In genomic region chr7:99424538-99425155, GRCm38 (mm10) we compare ENCODE assay signal across 9 mouse cellular contexts. TPM values are rescaled to one million over a fixed set of nuclear protein-coding genes. Genes with fewer than 3 reads are reported as not detected.
DNase-seq lines count a peak whose midpoint lies in the region; ATAC-seq and TF ChIP-seq lines count a peak whose summit lies in the region.
"Had no signal": no experiment of that assay in that cellular context is flagged by ENCODE, and none has a peak within 500 bp of the region (broad histone marks: within the 10 kb centered on the region; RNA-seq: fewer than 3 reads in every experiment).

No protein-coding gene starts in this region.

- no peaks in the 10 kb centered on the region for H3K36me3 ChIP-seq in forebrain, embryonic 11.5 days (ENCODE audit: control insufficient read depth, insufficient read depth, low read length)
- H3K36me3 ChIP-seq in forebrain, postnatal 0 days (ENCODE audit: insufficient read depth), result peaks cover 5% of the 10 kb centered on the region; the same call in 1 of the 2 replicates
- no peaks in the 10 kb centered on the region for H3K36me3 ChIP-seq in limb, embryonic 13.5 days
- H3K36me3 ChIP-seq in liver, embryonic 11.5 days (ENCODE audit: control insufficient read depth, insufficient read depth, low read length), result no peaks in the 10 kb centered on the region
- H3K36me3 ChIP-seq: liver, embryonic 13.5 days had no signal

- H3K4me2 ChIP-seq in forebrain, embryonic 11.5 days (ENCODE audit: low read depth, low read length, severe bottlenecking), result no peak overlapping the region
- no peak overlapping the region for H3K4me2 ChIP-seq in forebrain, postnatal 0 days (ENCODE audit: low read depth)
- no peak overlapping the region for H3K4me2 ChIP-seq in limb, embryonic 13.5 days (replicated peaks)
- no peak overlapping the region for H3K4me2 ChIP-seq in liver, embryonic 11.5 days
- H3K4me2 ChIP-seq: liver, embryonic 13.5 days had no signal

- H3K9ac ChIP-seq in forebrain, embryonic 11.5 days (ENCODE audit: low read length), result no peak overlapping the region
- no peak overlapping the region for H3K9ac ChIP-seq in forebrain, postnatal 0 days
- H3K9ac ChIP-seq in limb, embryonic 13.5 days, result 0 out of 2 replicates have a peak overlapping the region, but pooled peaks have one; percentile 45
- no peak overlapping the region for H3K9ac ChIP-seq in liver, embryonic 11.5 days (ENCODE audit: low read depth, low read length)
- H3K9ac ChIP-seq: liver, embryonic 13.5 days had no signal

- H3K9me3 ChIP-seq in forebrain, embryonic 11.5 days (ENCODE audit: control insufficient read depth, low read length), result no peaks in the 10 kb centered on the region
- H3K9me3 ChIP-seq in forebrain, postnatal 0 days (ENCODE audit: low read length), result no peaks in the 10 kb centered on the region
- H3K9me3 ChIP-seq in limb, embryonic 13.5 days, result no peaks in the 10 kb centered on the region
- H3K9me3 ChIP-seq in liver, embryonic 11.5 days (ENCODE audit: control insufficient read depth, low read length), result no peaks in the 10 kb centered on the region
- H3K9me3 ChIP-seq: liver, embryonic 13.5 days had no signal

- peak overlapping the region; percentile 62; the same call in 1 of the 2 replicates for H3K27ac ChIP-seq in forebrain, embryonic 11.5 days (ENCODE audit: low read depth, low read length)
- H3K27ac ChIP-seq in forebrain, postnatal 0 days (ENCODE audit: low read depth, low read length), result no peak overlapping the region
- H3K27ac ChIP-seq in limb, embryonic 13.5 days, result peak overlapping the region; percentile 40; the same call in 1 of the 2 replicates
- H3K27ac ChIP-seq in liver, embryonic 11.5 days (ENCODE audit: low read depth, low read length), result no peak overlapping the region
- H3K27ac ChIP-seq: liver, embryonic 13.5 days had no signal

- no peak for DNase-seq in forebrain, embryonic 11.5 days (ENCODE audit: low spot score)
- DNase-seq in forebrain, postnatal 0 days, result no peak
- peak; percentile 42 for DNase-seq in MN1 (ENCODE audit: low spot score)
- peak; percentile 18 for DNase-seq in fat pad, adult 2 months (ENCODE audit: extremely low read depth, low read depth, low spot score)
- no peak for DNase-seq in liver, embryonic 11.5 days (ENCODE audit: low spot score)
- DNase-seq in lung, postnatal 14 days, result no peak
- DNase-seq: liver, embryonic 13.5 days had no signal

- H3K4me1 ChIP-seq in forebrain, embryonic 11.5 days (replicated peaks; ENCODE audit: control insufficient read depth, insufficient read depth, low read length), result peaks cover 5% of the 10 kb centered on the region; the same call in 1 of the 2 replicates
- no peaks in the 10 kb centered on the region for H3K4me1 ChIP-seq in forebrain, postnatal 0 days (ENCODE audit: insufficient read depth)
- peaks cover 57% of the 10 kb centered on the region for H3K4me1 ChIP-seq in limb, embryonic 13.5 days
- peaks cover 12% of the 10 kb centered on the region for H3K4me1 ChIP-seq in liver, embryonic 11.5 days (replicated peaks; ENCODE audit: control insufficient read depth, insufficient read depth, low read length)

- H3K27me3 ChIP-seq in forebrain, embryonic 11.5 days (ENCODE audit: control insufficient read depth, insufficient read depth, low read length), result no peaks in the 10 kb centered on the region
- H3K27me3 ChIP-seq in forebrain, postnatal 0 days (ENCODE audit: insufficient read depth, low read length), result no peaks in the 10 kb centered on the region
- H3K27me3 ChIP-seq in limb, embryonic 13.5 days, result 0 out of 2 replicates have a peak, but pooled peaks cover 3% of the 10 kb centered on the region
- no peaks in the 10 kb centered on the region for H3K27me3 ChIP-seq in liver, embryonic 11.5 days (replicated peaks; ENCODE audit: control insufficient read depth, insufficient read depth, low read length)
- H3K27me3 ChIP-seq: liver, embryonic 13.5 days had no signal

- no peak; the same call in 1 of the 2 replicates for ATAC-seq in forebrain, embryonic 11.5 days (replicated peaks; ENCODE audit: low FRiP score)
- ATAC-seq in forebrain, postnatal 0 days, result no peak
- ATAC-seq in limb, embryonic 13.5 days (ENCODE audit: low FRiP score, low read depth), result peak; percentile 37; the same call in 1 of the 2 replicates
- ATAC-seq in liver, embryonic 11.5 days (replicated peaks; ENCODE audit: low FRiP score), result no peak
- no peak for ATAC-seq in cerebellum, adult (ENCODE audit: insufficient number of reproducible peaks, low FRiP score, low TSS enrichment)

- TF ChIP-seq CTCF in forebrain, postnatal 0 days (IDR thresholded peaks at IDR 0.05; ENCODE audit: low read depth), result no peak

- 27% methylated on average over 8 of the region's 8 CpGs for WGBS in forebrain, embryonic 11.5 days
- WGBS in forebrain, postnatal 0 days, result 33% methylated on average over 8 of the region's 8 CpGs
- WGBS in limb, embryonic 13.5 days, result 16% methylated on average over 8 of the region's 8 CpGs
- 39% methylated on average over 8 of the region's 8 CpGs for WGBS in liver, embryonic 11.5 days

- H3K4me3 ChIP-seq in forebrain, embryonic 11.5 days (ENCODE audit: low read depth, low read length), result no peak overlapping the region
- no peak overlapping the region for H3K4me3 ChIP-seq in forebrain, postnatal 0 days (ENCODE audit: low read depth, low read length)
- H3K4me3 ChIP-seq in limb, embryonic 13.5 days, result no peak overlapping the region
- H3K4me3 ChIP-seq in liver, embryonic 11.5 days (ENCODE audit: low read depth, low read length), result no peak overlapping the region
- H3K4me3 ChIP-seq: liver, embryonic 13.5 days had no signal

RNA-seq across cellular contexts. Expression of gene Klhl35, which starts 41.2 kb away (rescaled TPM):
- polyA plus RNA-seq in forebrain, embryonic 11.5 days (2014; fragmentation: Nextera tagmentation; extraction: Ambion mirVana), result 4.7 and 5.5 TPM in 2 replicates
- 3.8 and 4.5 TPM in 2 replicates for total RNA-seq in forebrain, postnatal 0 days (2014; rRNA removed)
- polyA plus RNA-seq in forebrain, postnatal 0 days (2015; fragmentation: Nextera tagmentation; extraction: Ambion mirVana), result 3.1 and 3.4 TPM in 2 replicates
- 0.84 and 0.87 TPM in 2 replicates for polyA plus RNA-seq in limb, embryonic 13.5 days (2015; fragmentation: Nextera tagmentation; extraction: Ambion mirVana)
- polyA plus RNA-seq in liver, embryonic 11.5 days (2014; fragmentation: Nextera tagmentation; extraction: Ambion mirVana), result 0.23 and 0.32 TPM in 2 replicates

RNA-seq across cellular contexts. Expression of gene Gdpd5, which starts 43.4 kb away (rescaled TPM):
- polyA plus RNA-seq in forebrain, embryonic 11.5 days (2014; fragmentation: Nextera tagmentation; extraction: Ambion mirVana), result 18.6 and 19.1 TPM in 2 replicates
- total RNA-seq in forebrain, postnatal 0 days (2014; rRNA removed), result 36.2 and 41.2 TPM in 2 replicates
- polyA plus RNA-seq in forebrain, postnatal 0 days (2015; fragmentation: Nextera tagmentation; extraction: Ambion mirVana), result 30.9 and 38.2 TPM in 2 replicates
- polyA plus RNA-seq in limb, embryonic 13.5 days (2015; fragmentation: Nextera tagmentation; extraction: Ambion mirVana), result 14.0 and 14.5 TPM in 2 replicates
- 5.7 and 7.5 TPM in 2 replicates for polyA plus RNA-seq in liver, embryonic 11.5 days (2014; fragmentation: Nextera tagmentation; extraction: Ambion mirVana)

RNA-seq across cellular contexts. Expression of gene Rps3, which starts 58.9 kb away (rescaled TPM):
- 699 and 715 TPM in 2 replicates for polyA plus RNA-seq in forebrain, embryonic 11.5 days (2014; fragmentation: Nextera tagmentation; extraction: Ambion mirVana)
- total RNA-seq in forebrain, postnatal 0 days (2014; rRNA removed), result 1,114 and 1,634 TPM in 2 replicates
- polyA plus RNA-seq in forebrain, postnatal 0 days (2015; fragmentation: Nextera tagmentation; extraction: Ambion mirVana), result 543 and 688 TPM in 2 replicates
- polyA plus RNA-seq in limb, embryonic 13.5 days (2015; fragmentation: Nextera tagmentation; extraction: Ambion mirVana), result 767 and 820 TPM in 2 replicates
- polyA plus RNA-seq in liver, embryonic 11.5 days (2014; fragmentation: Nextera tagmentation; extraction: Ambion mirVana), result 934 and 944 TPM in 2 replicates

Comparison
In these comparisons a context has a peak if more than half of its experiments do, and no peak if none do; other contexts are left out.
1. H3K27ac ChIP-seq: peak in forebrain, embryonic 11.5 days (single experiment) and limb, embryonic 13.5 days (single experiment); none in forebrain, postnatal 0 days (single experiment) and liver, embryonic 11.5 days (single experiment).
2. DNase-seq: peak in MN1 (single experiment) and fat pad, adult 2 months (single experiment); none in forebrain, embryonic 11.5 days (single experiment), forebrain, postnatal 0 days (single experiment), liver, embryonic 11.5 days (single experiment) and lung, postnatal 14 days (single experiment).